27 mouse cellular contexts compared by ENCODE assay signal in genomic region chr12:94332351-94332750, GRCm38 (mm10).
DNase-seq lines count a peak whose midpoint lies in the region; ATAC-seq lines count a peak whose summit lies in the region.
"Had no signal": no experiment of that assay in that cellular context is flagged by ENCODE, and none has a peak within 500 bp of the region (broad histone marks: within the 10 kb centered on the region; RNA-seq: fewer than 3 reads in every experiment).

No protein-coding gene starts in this region.

- no peaks in the 10 kb centered on the region for H3K27me3 ChIP-seq in kidney, embryonic 16.5 days (ENCODE audit: insufficient read depth, low read length)
- H3K27me3 ChIP-seq: embryonic facial prominence, embryonic 12.5 days; embryonic facial prominence, embryonic 15.5 days; heart, embryonic 12.5 days; heart, embryonic 15.5 days; hindbrain, embryonic 13.5 days; intestine, embryonic 15.5 days had no signal

- H3K9me3 ChIP-seq in kidney, embryonic 16.5 days (ENCODE audit: low read length): no peaks in the 10 kb centered on the region
- H3K9me3 ChIP-seq: embryonic facial prominence, embryonic 12.5 days; embryonic facial prominence, embryonic 15.5 days; heart, embryonic 12.5 days; heart, embryonic 15.5 days; hindbrain, embryonic 10.5 days; hindbrain, embryonic 13.5 days; intestine, embryonic 15.5 days had no signal

- H3K36me3 ChIP-seq in kidney, embryonic 16.5 days (ENCODE audit: insufficient read depth, low read length): no peaks in the 10 kb centered on the region
- H3K36me3 ChIP-seq: embryonic facial prominence, embryonic 12.5 days; embryonic facial prominence, embryonic 15.5 days; heart, embryonic 12.5 days; heart, embryonic 15.5 days; hindbrain, embryonic 10.5 days; hindbrain, embryonic 13.5 days; intestine, embryonic 15.5 days had no signal

- DNase-seq in embryo, embryonic 10 days (ENCODE audit: low spot score): peak; percentile 20
- DNase-seq in embryo, embryonic 9.5 days (ENCODE audit: extremely low spot score): no peak
- no peak for DNase-seq in kidney, adult 11 months
- DNase-seq in embryo, embryonic 10.5 days (ENCODE audit: low spot score): peak; percentile 37
- DNase-seq in embryo, embryonic 11 days: peak; percentile 35
- DNase-seq in gastrocnemius, postnatal 14 days: no peak
- DNase-seq: adrenal gland, postnatal 10 days; cerebellum, adult 11-12 months; cerebellum, adult 8-10 months; cerebellum, postnatal 14 days; forebrain, postnatal 0 days; gastrocnemius, adult 2 months; gastrocnemius, postnatal 25 days; heart, adult 18-20 months; heart, postnatal 10 days; heart, postnatal 36 days had no signal

- no peak overlapping the region for H3K27ac ChIP-seq in kidney, embryonic 16.5 days (ENCODE audit: low read length)
- H3K27ac ChIP-seq: embryonic facial prominence, embryonic 12.5 days; embryonic facial prominence, embryonic 15.5 days; gastrocnemius, adult 2 months; heart, embryonic 15.5 days; hindbrain, embryonic 10.5 days; hindbrain, embryonic 13.5 days; intestine, embryonic 15.5 days had no signal

- intact Hi-C loops in gastrocnemius, postnatal 14 days (cut with DNase I; ENCODE audit: low total_unique reads): no loop called here

- H3K4me3 ChIP-seq in kidney, embryonic 16.5 days (ENCODE audit: low read length): no peak overlapping the region
- H3K4me3 ChIP-seq: embryonic facial prominence, embryonic 12.5 days; embryonic facial prominence, embryonic 15.5 days; gastrocnemius, adult 2 months; heart, embryonic 12.5 days; heart, embryonic 15.5 days; hindbrain, embryonic 10.5 days; hindbrain, embryonic 13.5 days; intestine, embryonic 15.5 days had no signal

- H3K9ac ChIP-seq in kidney, embryonic 16.5 days (replicated peaks; ENCODE audit: low read length): no peak overlapping the region
- H3K9ac ChIP-seq: embryonic facial prominence, embryonic 12.5 days; embryonic facial prominence, embryonic 15.5 days; forebrain, postnatal 0 days; heart, embryonic 12.5 days; heart, embryonic 15.5 days; hindbrain, embryonic 13.5 days; intestine, embryonic 15.5 days had no signal

- ATAC-seq in kidney, embryonic 16.5 days (ENCODE audit: low FRiP score, low TSS enrichment): peak; percentile 65; the same call in 1 of the 2 replicates
- ATAC-seq: CD4-positive, CD25-positive, alpha-beta regulatory T cell, adult 4 months; forebrain, embryonic 14.5 days; forebrain, postnatal 0 days; hindbrain, embryonic 16.5 days; intestine, embryonic 15.5 days had no signal

- no peaks in the 10 kb centered on the region for H3K4me1 ChIP-seq in kidney, embryonic 16.5 days (ENCODE audit: insufficient read depth, low read length)
- H3K4me1 ChIP-seq: embryonic facial prominence, embryonic 12.5 days; embryonic facial prominence, embryonic 15.5 days; hindbrain, embryonic 10.5 days; hindbrain, embryonic 13.5 days; intestine, embryonic 15.5 days had no signal

- no peak overlapping the region for H3K4me2 ChIP-seq in kidney, embryonic 16.5 days (replicated peaks; ENCODE audit: low read depth, low read length)
- H3K4me2 ChIP-seq: embryonic facial prominence, embryonic 12.5 days; embryonic facial prominence, embryonic 15.5 days; heart, embryonic 12.5 days; heart, embryonic 15.5 days; hindbrain, embryonic 13.5 days; intestine, embryonic 15.5 days had no signal

- WGBS in kidney, embryonic 16.5 days: 18% methylated on average over 5 of the region's 5 CpGs

Comparison
In these comparisons a context has a peak if more than half of its experiments do, and no peak if none do; other contexts are left out.
1. DNase-seq: peak in embryo, embryonic 10 days (single experiment), embryo, embryonic 10.5 days (single experiment) and embryo, embryonic 11 days (single experiment); none in embryo, embryonic 9.5 days (single experiment), kidney, adult 11 months (single experiment) and gastrocnemius, postnatal 14 days (single experiment).